10 mouse cellular contexts compared by ENCODE assay signal in the genomic region with DNA sequence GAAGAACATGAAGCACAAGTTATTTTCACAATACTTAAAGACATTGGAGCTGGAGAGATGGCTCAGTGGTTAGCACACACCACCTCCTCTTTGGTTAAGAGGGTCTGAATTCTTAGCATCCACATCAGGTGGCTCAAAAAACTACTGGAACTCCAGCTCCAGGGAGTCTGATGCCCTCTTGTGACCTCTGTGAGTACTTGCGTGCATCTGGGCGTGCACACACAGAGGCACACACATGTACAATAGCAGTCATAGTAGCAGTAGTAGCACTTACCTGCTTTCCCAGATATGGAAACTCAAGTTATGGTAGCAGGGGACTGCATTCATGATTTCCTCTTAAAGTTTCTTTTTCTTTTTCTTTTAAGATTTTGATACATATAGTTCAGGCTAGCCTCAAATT.
"Had no signal": no experiment of that assay in that cellular context is flagged by ENCODE, and none has a peak within 500 bp of the region (broad histone marks: within the 10 kb centered on the region; RNA-seq: fewer than 3 reads in every experiment).

No protein-coding gene starts in this region.

- H3K9ac ChIP-seq: limb, embryonic 15.5 days; liver, embryonic 15.5 days; lung, embryonic 14.5 days; midbrain, embryonic 12.5 days; neural tube, embryonic 15.5 days had no signal

- H3K27me3 ChIP-seq: limb, embryonic 15.5 days; liver, embryonic 15.5 days; neural tube, embryonic 15.5 days had no signal

- H3K4me2 ChIP-seq: limb, embryonic 15.5 days; liver, embryonic 15.5 days; lung, embryonic 14.5 days; midbrain, embryonic 12.5 days; neural tube, embryonic 15.5 days had no signal

- DNase-seq: kidney, adult 8-10 months; kidney, postnatal 25 days; layer of hippocampus, postnatal 36 days; lung, embryonic 14.5 days; thymus, adult 2 months; thymus, postnatal 4 days had no signal

- H3K27ac ChIP-seq: limb, embryonic 15.5 days; liver, embryonic 15.5 days; midbrain, embryonic 12.5 days; neural tube, embryonic 15.5 days had no signal

- H3K4me3 ChIP-seq: limb, embryonic 15.5 days; liver, embryonic 15.5 days; midbrain, embryonic 12.5 days; neural tube, embryonic 15.5 days had no signal

- H3K9me3 ChIP-seq: limb, embryonic 15.5 days; liver, embryonic 15.5 days; midbrain, embryonic 12.5 days; neural tube, embryonic 15.5 days had no signal

- H3K36me3 ChIP-seq: limb, embryonic 15.5 days; liver, embryonic 15.5 days; midbrain, embryonic 12.5 days; neural tube, embryonic 15.5 days had no signal
